Mouse (Mus musculus): ENCODE data around the gene Lrrc63.
A peak's percentile ranks its signal among the peaks of the same experiment; 100 is the strongest.

The Lrrc63 gene

GRCm38 (mm10) chr14:75136119-75136966, 5.7 kb upstream of the Lrrc63 start:
- no peak for DNase-seq (ENCODE audit: low spot score in 2 of 2)

GRCm38 (mm10) chr14:75131324-75131935, 749 bp upstream of the Lrrc63 start:
- peak in 1 of 2 experiments; percentile 17 for DNase-seq (ENCODE audit: low spot score in 2 of 2)

- no peak for DNase-seq (ENCODE audit: low spot score in 2 of 2)
Observed at GRCm38 (mm10) chr14:75121658-75122057, 9.0 kb downstream of the Lrrc63 start.

- DNase-seq (ENCODE audit: low spot score in 2 of 2): no peak
Observed at GRCm38 (mm10) chr14:75102956-75103355, 27.7 kb downstream of the Lrrc63 start.

GRCm38 (mm10) chr14:75077946-75078345, 52.7 kb downstream of the Lrrc63 start:
- DNase-seq (ENCODE audit: low spot score in 2 of 2): no peak

GRCm38 (mm10) chr14:75075299-75076180, 55.1 kb downstream of the Lrrc63 start:
- DNase-seq (ENCODE audit: low spot score in 2 of 2): no peak

GRCm38 (mm10) chr14:75071091-75071490, 59.6 kb downstream of the Lrrc63 start:
- no peak for DNase-seq (ENCODE audit: low spot score in 2 of 2)

- no peak for DNase-seq (ENCODE audit: low spot score in 2 of 2)
Observed at GRCm38 (mm10) chr14:75069356-75069979, 61.2 kb downstream of the Lrrc63 start.

GRCm38 (mm10) chr14:75068430-75069112, 62.1 kb downstream of the Lrrc63 start:
- DNase-seq (ENCODE audit: low spot score in 2 of 2): no peak

GRCm38 (mm10) chr14:75065211-75065610, 65.5 kb downstream of the Lrrc63 start:
- no peak for DNase-seq (ENCODE audit: low spot score in 2 of 2)

GRCm38 (mm10) chr14:75064520-75064919, 66.2 kb downstream of the Lrrc63 start:
- no peak for DNase-seq (ENCODE audit: low spot score in 2 of 2)

GRCm38 (mm10) chr14:75063936-75064335, 66.7 kb downstream of the Lrrc63 start:
- peak; percentile 15 for DNase-seq (ENCODE audit: low spot score in 2 of 2)

GRCm38 (mm10) chr14:75060562-75060961, 70.1 kb downstream of the Lrrc63 start:
- DNase-seq (ENCODE audit: low spot score in 2 of 2): peak; percentile 26 to 31

GRCm38 (mm10) chr14:75056861-75057431, 73.7 kb downstream of the Lrrc63 start:
- no peak for DNase-seq (ENCODE audit: low spot score in 2 of 2)

GRCm38 (mm10) chr14:75054455-75055343, 76.0 kb downstream of the Lrrc63 start:
- no peak for DNase-seq (ENCODE audit: low spot score in 2 of 2)

- DNase-seq (ENCODE audit: low spot score in 2 of 2): no peak
Observed at GRCm38 (mm10) chr14:75052451-75052850, 78.2 kb downstream of the Lrrc63 start.

GRCm38 (mm10) chr14:75045184-75045583, 85.5 kb downstream of the Lrrc63 start:
- DNase-seq (ENCODE audit: low spot score in 2 of 2): no peak

GRCm38 (mm10) chr14:75035431-75035830, 95.2 kb downstream of the Lrrc63 start:
- no peak for DNase-seq (ENCODE audit: low spot score in 2 of 2)

Data from right cerebral cortex, adult 2 months (tissue).